Mouse (Mus musculus): ENCODE measurements at regions not wholly inside any gene's neighbourhood (a gene's known extent, or its start where the extent isn't known, plus 50 kb on each side); places are given as distances from the start of the nearest gene placed in this dataset.

- DNase-seq (ENCODE audit: low spot score in 2 of 2) = no peak
Observed at GRCm38 (mm10) chr3:31394533-31394932, 84.4 kb upstream of the Slc7a14 start.

- DNase-seq (ENCODE audit: low spot score in 2 of 2) = no peak
Observed at GRCm38 (mm10) chr3:31389955-31390354, 79.8 kb upstream of the Slc7a14 start.

GRCm38 (mm10) chr3:31375678-31376077, 65.5 kb upstream of the Slc7a14 start:
- no peak for DNase-seq (ENCODE audit: low spot score in 2 of 2)

- DNase-seq (ENCODE audit: low spot score in 2 of 2) = no peak
Observed at GRCm38 (mm10) chr3:31374061-31374460, 63.9 kb upstream of the Slc7a14 start.

- DNase-seq (ENCODE audit: low spot score in 2 of 2) = no peak
Observed at GRCm38 (mm10) chr3:31368259-31368658, 58.1 kb upstream of the Slc7a14 start.
